Mouse (Mus musculus): ENCODE results near the gene Siah1b. TPM values are rescaled to one million over a fixed set of nuclear protein-coding genes. Genes with fewer than 3 reads are reported as not detected.

The Siah1b gene
- polyA plus RNA-seq (2012; rRNA removed), result 8.8 and 9.2 TPM in 2 replicates

GRCm38 (mm10) chrX:164076040-164076775 is at the start of gene Siah1b:
Gene Siah1b (minus strand): TSS chrX:164076493.
- peak; percentile 15; the same call in 1 of the 2 replicates for TF ChIP-seq POLR2A (IDR thresholded peaks at IDR 0.05; ENCODE audit: extremely low read depth, insufficient read depth, low read length)
- no peak for TF ChIP-seq CTCF (IDR thresholded peaks at IDR 0.05; ENCODE audit: extremely low read depth, insufficient read depth, low read length)
- H3K4me1 ChIP-seq (ENCODE audit: control insufficient read depth, insufficient read depth, low read length), result no peaks in the 10 kb centered on the region
- H3K4me3 ChIP-seq (ENCODE audit: insufficient read depth, low read length), result peak within 1 kb of the TSS; percentile 54

DNA sequence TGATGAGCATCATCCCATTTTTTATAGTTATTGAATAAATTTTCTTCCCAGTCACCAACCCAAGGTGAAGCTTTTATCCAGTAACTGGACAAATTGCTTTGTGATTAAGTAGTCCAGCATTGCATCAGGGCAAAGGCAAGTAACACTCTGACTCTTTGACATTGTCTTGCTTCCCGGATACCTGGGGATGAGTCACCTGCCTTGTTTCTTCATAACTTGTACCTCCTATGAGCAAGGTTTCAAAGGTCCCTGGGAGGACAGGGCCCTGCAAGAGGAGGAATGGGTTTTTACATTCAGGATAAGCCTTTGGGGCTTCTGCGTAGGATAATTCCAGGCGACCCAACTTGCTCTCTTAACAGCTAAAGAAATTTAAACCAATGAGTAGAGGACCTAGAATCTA is 47.6 kb upstream of the Siah1b start:
- Histone ChIP-seq H3K4me1 (ENCODE audit: control insufficient read depth, insufficient read depth, low read length) (no peaks in the 10 kb centered on the region), H3K4me3 (ENCODE audit: insufficient read depth, low read length) (no peak overlapping the region), H3K27ac (ENCODE audit: insufficient read depth, low read length) (no peak overlapping the region)
- no peak for TF ChIP-seq POLR2A (IDR thresholded peaks at IDR 0.05; ENCODE audit: extremely low read depth, insufficient read depth, low read length)
- TF ChIP-seq CTCF (IDR thresholded peaks at IDR 0.05; ENCODE audit: extremely low read depth, insufficient read depth, low read length), result no peak

More at GRCm38 (mm10) chrX:164076040-164076775, at the start of gene Siah1b:
- H3K27ac ChIP-seq (ENCODE audit: insufficient read depth, low read length), result peak within 1 kb of the TSS; percentile 94

- no peak for TF ChIP-seq POLR2A (IDR thresholded peaks at IDR 0.05; ENCODE audit: extremely low read depth, insufficient read depth, low read length)
- TF ChIP-seq CTCF (IDR thresholded peaks at IDR 0.05; ENCODE audit: extremely low read depth, insufficient read depth, low read length), result no peak
- Histone ChIP-seq H3K4me1 (ENCODE audit: control insufficient read depth, insufficient read depth, low read length) (no peaks in the 10 kb centered on the region), H3K27ac (ENCODE audit: insufficient read depth, low read length) (no peak overlapping the region), H3K4me3 (ENCODE audit: insufficient read depth, low read length) (no peak overlapping the region)
Observed at GRCm38 (mm10) chrX:164113744-164114143, 37.5 kb upstream of the Siah1b start.

DNA sequence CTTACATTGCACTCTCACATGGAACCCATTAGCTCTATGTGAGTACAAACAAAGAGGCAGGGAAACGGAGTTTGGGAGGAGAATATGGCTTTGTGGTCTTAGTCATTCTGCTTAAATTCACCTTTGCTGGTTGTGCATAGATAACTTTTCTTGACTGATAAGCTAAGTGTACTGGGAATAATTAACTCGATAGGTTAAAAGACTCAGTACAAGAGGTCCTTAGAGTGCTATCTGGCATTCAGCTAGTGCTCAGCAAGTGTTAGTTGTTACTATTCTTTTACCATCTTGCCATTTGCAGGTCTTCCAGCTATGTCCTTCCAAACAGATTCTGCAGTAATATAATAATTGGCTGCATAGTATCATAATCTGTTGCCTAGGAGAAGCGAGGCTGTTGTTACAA is 34.9 kb upstream of the Siah1b start:
- Histone ChIP-seq H3K27ac (ENCODE audit: insufficient read depth, low read length) (no peak overlapping the region), H3K4me3 (ENCODE audit: insufficient read depth, low read length) (no peak overlapping the region), H3K4me1 (ENCODE audit: control insufficient read depth, insufficient read depth, low read length) (no peaks in the 10 kb centered on the region)
- TF ChIP-seq POLR2A (IDR thresholded peaks at IDR 0.05; ENCODE audit: extremely low read depth, insufficient read depth, low read length) (no peak), CTCF (IDR thresholded peaks at IDR 0.05; ENCODE audit: extremely low read depth, insufficient read depth, low read length) (no peak)

DNA sequence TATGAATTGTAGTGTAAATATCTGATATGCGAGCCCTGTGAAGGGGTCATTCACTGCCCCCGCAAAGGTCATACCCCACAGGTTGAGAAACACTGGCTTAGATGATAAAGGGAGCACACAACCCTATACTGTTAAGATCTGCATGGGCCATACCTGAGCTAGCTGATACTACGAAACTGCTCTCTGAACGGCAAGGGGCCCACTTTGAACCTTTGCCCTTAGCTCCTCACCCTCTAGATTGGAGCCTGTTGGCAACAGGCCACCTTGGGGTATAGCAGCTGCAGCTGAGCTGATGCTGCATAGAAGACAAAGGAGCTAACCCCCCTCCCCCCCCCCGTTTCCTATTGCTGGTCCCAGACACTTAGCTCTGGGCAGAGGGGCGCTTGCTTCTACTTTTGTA is 26.4 kb upstream of the Siah1b start:
- TF ChIP-seq CTCF (IDR thresholded peaks at IDR 0.05; ENCODE audit: extremely low read depth, insufficient read depth, low read length) (no peak), POLR2A (IDR thresholded peaks at IDR 0.05; ENCODE audit: extremely low read depth, insufficient read depth, low read length) (no peak)
- Histone ChIP-seq H3K4me3 (ENCODE audit: insufficient read depth, low read length) (no peak overlapping the region), H3K27ac (ENCODE audit: insufficient read depth, low read length) (no peak overlapping the region), H3K4me1 (ENCODE audit: control insufficient read depth, insufficient read depth, low read length) (no peaks in the 10 kb centered on the region)

- H3K27ac ChIP-seq (ENCODE audit: insufficient read depth, low read length), result no peak overlapping the region
- no peaks in the 10 kb centered on the region for H3K4me1 ChIP-seq (ENCODE audit: control insufficient read depth, insufficient read depth, low read length)
- TF ChIP-seq POLR2A (IDR thresholded peaks at IDR 0.05; ENCODE audit: extremely low read depth, insufficient read depth, low read length) (no peak), CTCF (IDR thresholded peaks at IDR 0.05; ENCODE audit: extremely low read depth, insufficient read depth, low read length) (no peak)
Observed at GRCm38 (mm10) chrX:164102198-164102597, 25.9 kb upstream of the Siah1b start.

DNA sequence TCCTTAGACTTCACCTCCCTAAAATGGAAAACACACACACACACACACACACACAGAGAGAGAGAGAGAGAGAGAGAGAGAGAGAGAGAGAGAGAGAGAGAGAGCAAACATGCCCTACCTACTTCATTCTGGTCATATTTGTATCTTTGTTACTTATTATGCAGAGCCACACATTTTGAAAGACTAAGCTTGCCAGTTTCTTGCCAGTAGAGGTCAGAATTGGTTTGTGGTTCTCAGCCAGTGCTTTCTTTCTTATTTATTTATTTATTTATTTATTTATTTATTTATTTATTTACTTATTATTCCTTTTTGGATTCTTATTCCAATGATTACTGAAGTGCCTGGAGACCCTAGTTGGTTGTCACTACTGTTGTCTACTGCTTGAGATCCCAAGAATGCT is 25.2 kb upstream of the Siah1b start:
- H3K4me1 ChIP-seq (ENCODE audit: control insufficient read depth, insufficient read depth, low read length), result no peaks in the 10 kb centered on the region
- H3K4me3 ChIP-seq (ENCODE audit: insufficient read depth, low read length), result no peak overlapping the region
- H3K27ac ChIP-seq (ENCODE audit: insufficient read depth, low read length), result no peak overlapping the region
- TF ChIP-seq CTCF (IDR thresholded peaks at IDR 0.05; ENCODE audit: extremely low read depth, insufficient read depth, low read length), result no peak
- TF ChIP-seq POLR2A (IDR thresholded peaks at IDR 0.05; ENCODE audit: extremely low read depth, insufficient read depth, low read length), result no peak

More at GRCm38 (mm10) chrX:164102198-164102597, 25.9 kb upstream of the Siah1b start:
- no peak overlapping the region for H3K4me3 ChIP-seq (ENCODE audit: insufficient read depth, low read length)

DNA sequence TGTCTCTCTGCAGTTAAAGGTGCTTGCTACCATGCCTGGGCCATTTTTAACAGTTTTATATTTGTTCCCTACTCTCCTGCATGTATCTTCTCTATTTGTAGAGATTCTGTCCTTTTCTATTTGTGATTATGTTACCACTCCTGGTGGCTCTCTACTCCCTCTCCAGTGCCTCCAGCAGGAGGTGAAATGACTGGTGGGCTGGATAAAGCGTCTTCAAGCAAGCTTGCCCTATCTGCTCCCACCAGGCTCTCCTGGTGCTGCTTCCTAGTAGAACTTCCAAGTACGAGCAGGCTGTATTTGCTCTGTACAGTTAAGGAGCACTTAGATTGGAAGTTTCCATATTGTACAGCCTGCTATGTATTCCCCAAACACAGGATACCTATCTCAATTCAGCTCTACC is 19.5 kb upstream of the Siah1b start:
- Histone ChIP-seq H3K27ac (ENCODE audit: insufficient read depth, low read length) (no peak overlapping the region), H3K4me3 (ENCODE audit: insufficient read depth, low read length) (no peak overlapping the region), H3K4me1 (ENCODE audit: control insufficient read depth, insufficient read depth, low read length) (no peaks in the 10 kb centered on the region)
- TF ChIP-seq CTCF (IDR thresholded peaks at IDR 0.05; ENCODE audit: extremely low read depth, insufficient read depth, low read length), result no peak
- no peak for TF ChIP-seq POLR2A (IDR thresholded peaks at IDR 0.05; ENCODE audit: extremely low read depth, insufficient read depth, low read length)

- Histone ChIP-seq H3K4me3 (ENCODE audit: insufficient read depth, low read length) (no peak overlapping the region), H3K27ac (ENCODE audit: insufficient read depth, low read length) (no peak overlapping the region), H3K4me1 (ENCODE audit: control insufficient read depth, insufficient read depth, low read length) (no peaks in the 10 kb centered on the region)
- no peak for TF ChIP-seq CTCF (IDR thresholded peaks at IDR 0.05; ENCODE audit: extremely low read depth, insufficient read depth, low read length)
Observed at GRCm38 (mm10) chrX:164093435-164093834, 17.1 kb upstream of the Siah1b start.
